Mouse (Mus musculus) splenic B cell, adult 2 months (primary cell): ENCODE results near the gene Gm49416.
A peak's percentile ranks its signal among the peaks of the same experiment; 100 is the strongest.
"Not testable (repeated sequence)": the region's sequence is repeated elsewhere in the genome, so short reads cannot be mapped to it uniquely, and the experiment has no call there.

Source experiments
- DNase-seq: peaks from one replicate; pipeline ENCODE4 v3.0.0-alpha.2; 2011; ENCODE audit warnings: low read depth, low spot score
- H3K27me3 ChIP-seq: 2 replicates; pipeline ENCODE4 v1.6.1; 2012; ENCODE audit warnings: mild to moderate bottlenecking, low read length, moderate library complexity, mixed read lengths; ENCODE audit not compliant: control insufficient read depth, poor library complexity, insufficient read depth, severe bottlenecking
- H3K36me3 ChIP-seq: 2 replicates; pipeline ENCODE4 v1.6.1; 2012; ENCODE audit warnings: mild to moderate bottlenecking, low read length, moderate library complexity, mixed read lengths; ENCODE audit not compliant: control insufficient read depth, poor library complexity, insufficient read depth, severe bottlenecking

Gm49416 gene

GRCm38 (mm10) chr19:8859018-8859417, 29.7 kb upstream of the Gm49416 start:
- Histone ChIP-seq H3K27me3 (no peaks in the 10 kb centered on the region), H3K36me3 (no peaks in the 10 kb centered on the region)
- DNase-seq = peak; percentile 66

- Histone ChIP-seq H3K27me3 (no peaks in the 10 kb centered on the region), H3K36me3 (peaks cover 2% of the 10 kb centered on the region; the same call in 1 of the 2 replicates)
- DNase-seq = no peak
Observed at GRCm38 (mm10) chr19:8864265-8864664, 24.5 kb upstream of the Gm49416 start.

GRCm38 (mm10) chr19:8870381-8870780, 18.3 kb upstream of the Gm49416 start:
- H3K36me3 ChIP-seq, DNase-seq, H3K27me3 ChIP-seq: not testable (repeated sequence)

- H3K36me3 ChIP-seq = peaks cover 6% of the 10 kb centered on the region
- DNase-seq = no peak
- H3K27me3 ChIP-seq = no peaks in the 10 kb centered on the region
Observed at GRCm38 (mm10) chr19:8870838-8871237, 17.9 kb upstream of the Gm49416 start.

GRCm38 (mm10) chr19:8871267-8872186, 17.2 kb upstream of the Gm49416 start, which contains the start of gene Ubxn1:
Ubxn1 (plus strand) TSS chr19:8871496.
- peak; percentile 94 for DNase-seq
- H3K36me3 ChIP-seq = peaks cover 6% of the 10 kb centered on the region
- no peaks in the 10 kb centered on the region for H3K27me3 ChIP-seq

GRCm38 (mm10) chr19:8872266-8872840, 16.4 kb upstream of the Gm49416 start:
- peaks cover 6% of the 10 kb centered on the region for H3K36me3 ChIP-seq
- no peak for DNase-seq
- H3K27me3 ChIP-seq = no peaks in the 10 kb centered on the region

GRCm38 (mm10) chr19:8875031-8875430, 13.7 kb upstream of the Gm49416 start:
- peaks cover 4% of the 10 kb centered on the region for H3K36me3 ChIP-seq
- DNase-seq = no peak
- no peaks in the 10 kb centered on the region for H3K27me3 ChIP-seq

GRCm38 (mm10) chr19:8880311-8881033, 8.3 kb upstream of the Gm49416 start, which contains the start of gene Uqcc3:
Uqcc3 (minus strand) TSS chr19:8880923.
- Histone ChIP-seq H3K27me3 (no peaks in the 10 kb centered on the region), H3K36me3 (peaks cover 1% of the 10 kb centered on the region)
- peak; percentile 90 for DNase-seq

GRCm38 (mm10) chr19:8881034-8881392, 7.7 kb upstream of the Gm49416 start:
- H3K36me3 ChIP-seq = no peaks in the 10 kb centered on the region; the same call in 1 of the 2 replicates
- no peaks in the 10 kb centered on the region for H3K27me3 ChIP-seq
- no peak for DNase-seq

- no peak for DNase-seq
- no peaks in the 10 kb centered on the region for H3K27me3 ChIP-seq
Observed at GRCm38 (mm10) chr19:8883616-8884015, 5.1 kb upstream of the Gm49416 start, which contains the start of the genes Lbhd1 and Gm49403. Lbhd1 (plus strand) TSS chr19:8883732. Gm49403 (plus strand) TSS chr19:8883930.

GRCm38 (mm10) chr19:8886916-8887584, 1.7 kb upstream of the Gm49416 start:
- 0 out of 2 replicates have a peak, but pooled peaks cover 2% of the 10 kb centered on the region for H3K36me3 ChIP-seq
- no peak for DNase-seq

More at GRCm38 (mm10) chr19:8883616-8884015, 5.1 kb upstream of the Gm49416 start, which contains the start of the genes Lbhd1 and Gm49403:
- H3K36me3 ChIP-seq = no peaks in the 10 kb centered on the region

GRCm38 (mm10) chr19:8887585-8888463, 902 bp upstream of the Gm49416 start:
- DNase-seq = no peak
- Histone ChIP-seq H3K27me3 (no peaks in the 10 kb centered on the region), H3K36me3 (0 out of 2 replicates have a peak, but pooled peaks cover 2% of the 10 kb centered on the region)

More at GRCm38 (mm10) chr19:8886916-8887584, 1.7 kb upstream of the Gm49416 start:
- H3K27me3 ChIP-seq = no peaks in the 10 kb centered on the region
